Mouse (Mus musculus) mesoderm, embryonic 11.5 days (tissue): ENCODE data around the gene Gm49395.

Experiments used
- DNase-seq: peaks from one replicate; pipeline ENCODE4 v3.0.0-alpha.2; 2012; ENCODE audit warnings: low read depth, low spot score

Gm49395 gene

DNA sequence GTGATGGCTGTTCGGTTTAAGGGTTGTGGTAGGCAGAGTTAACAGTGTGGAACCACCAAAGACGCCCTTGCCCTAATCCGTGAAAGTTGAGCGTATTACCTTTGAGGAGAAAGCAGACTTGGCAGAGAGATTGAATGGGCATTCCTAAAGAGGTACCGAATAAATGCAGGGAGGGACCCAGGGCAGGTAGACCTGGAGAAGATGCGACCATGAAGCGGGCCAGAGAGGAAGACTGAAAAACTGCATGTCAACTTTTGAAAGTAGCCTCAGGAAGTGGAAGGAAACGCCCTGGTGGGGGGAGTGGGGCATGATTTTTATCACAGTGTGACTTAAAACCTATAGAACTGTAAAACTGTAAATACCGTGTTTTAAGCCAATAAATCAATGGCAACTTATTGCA is 2.3 kb downstream of the Gm49395 start:
- no peak for DNase-seq

DNA sequence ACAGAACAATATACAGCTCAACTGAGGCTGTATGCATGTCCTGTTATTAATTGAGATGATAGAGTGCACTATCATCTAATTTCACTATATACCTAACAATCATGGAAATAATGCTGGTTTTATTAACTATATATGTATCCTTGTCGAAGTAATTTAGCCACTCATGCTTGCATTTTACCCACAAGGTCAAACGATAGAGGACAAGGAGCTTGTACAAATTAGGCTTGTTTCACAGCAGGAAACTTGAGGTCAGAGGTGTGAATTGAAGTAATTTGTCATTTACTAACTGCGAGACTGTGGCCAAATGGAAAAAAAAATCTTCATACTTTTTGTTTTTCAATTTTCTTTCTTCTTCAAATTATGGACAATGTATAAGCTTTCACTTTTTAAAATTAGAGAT is 3.5 kb downstream of the Gm49395 start:
- no peak for DNase-seq

DNA sequence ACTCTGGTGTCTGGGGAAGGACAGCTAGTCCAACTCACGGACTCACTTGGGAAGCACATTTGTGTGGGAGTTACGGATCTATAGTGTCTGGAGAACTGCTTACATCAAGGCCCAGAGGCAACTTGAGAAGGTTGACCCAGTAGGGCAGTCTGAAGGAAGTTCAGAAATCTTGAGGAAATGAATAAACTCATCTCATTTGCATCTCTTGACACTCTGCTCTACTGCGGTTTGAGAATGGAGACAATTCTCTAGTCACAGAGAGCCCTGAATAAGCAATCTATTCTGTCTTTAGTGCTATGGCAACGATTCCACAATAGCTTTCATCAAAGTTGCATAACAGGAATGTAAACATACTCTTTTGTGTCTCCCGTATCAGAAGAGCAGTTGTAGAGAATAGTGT is 4.8 kb downstream of the Gm49395 start:
- DNase-seq: no peak

DNA sequence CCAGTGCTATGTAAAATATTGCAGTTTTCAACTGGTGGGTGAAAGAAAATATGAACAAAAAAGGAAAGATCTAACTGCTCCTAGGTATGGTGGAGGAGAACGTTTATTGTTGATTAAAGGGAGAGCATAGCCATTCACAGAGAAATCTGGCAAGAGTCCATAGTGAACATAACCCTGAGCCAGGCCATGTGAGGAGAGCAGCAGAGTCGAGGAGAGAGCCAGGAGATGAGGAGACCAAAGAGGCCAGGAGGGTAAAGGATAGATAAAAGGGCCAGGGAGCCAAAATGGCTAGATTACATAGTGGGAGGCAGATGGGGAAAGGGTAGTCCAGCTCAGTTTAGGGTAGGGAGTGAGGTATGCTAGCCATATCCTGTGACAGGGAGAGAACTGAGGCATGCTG is 5.5 kb downstream of the Gm49395 start:
- no peak for DNase-seq

DNA sequence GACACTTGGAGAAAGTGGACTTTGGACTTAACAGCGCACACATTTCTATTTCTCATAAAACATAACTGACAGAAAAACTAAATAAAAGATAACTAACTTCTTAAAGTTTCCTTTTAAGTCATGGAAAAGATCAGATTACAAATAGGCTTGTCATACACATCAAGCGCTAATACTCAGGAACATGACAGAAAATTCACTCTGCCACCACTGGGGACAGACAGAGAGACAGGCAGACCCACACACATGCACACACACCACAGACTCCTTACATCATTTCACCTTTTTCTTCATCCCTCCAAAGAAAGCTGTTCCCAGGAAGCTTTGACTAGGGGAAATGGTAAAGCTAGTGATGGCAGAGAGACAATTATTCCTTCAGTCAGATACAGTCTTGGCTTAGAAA is 6.3 kb downstream of the Gm49395 start:
- no peak for DNase-seq

DNA sequence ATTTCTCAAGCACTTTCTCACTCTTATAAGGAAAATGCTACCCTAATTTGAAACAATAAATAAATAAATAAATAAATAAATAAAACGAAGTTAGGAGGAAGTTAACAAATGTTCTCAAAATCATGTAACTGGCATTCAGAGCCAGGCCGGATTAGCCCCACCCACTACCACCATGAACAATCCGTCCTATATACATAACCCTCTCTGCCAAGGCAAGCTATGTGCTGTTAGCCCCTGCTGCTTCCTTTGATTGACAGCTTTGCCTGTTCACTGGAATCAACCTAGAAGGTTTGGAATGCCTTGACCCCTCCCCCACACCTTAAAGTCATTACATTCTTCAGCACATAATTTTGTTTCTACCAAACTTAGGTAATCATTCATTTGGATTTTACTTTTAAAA is 10.2 kb downstream of the Gm49395 start:
- DNase-seq: peak; percentile 34

DNA sequence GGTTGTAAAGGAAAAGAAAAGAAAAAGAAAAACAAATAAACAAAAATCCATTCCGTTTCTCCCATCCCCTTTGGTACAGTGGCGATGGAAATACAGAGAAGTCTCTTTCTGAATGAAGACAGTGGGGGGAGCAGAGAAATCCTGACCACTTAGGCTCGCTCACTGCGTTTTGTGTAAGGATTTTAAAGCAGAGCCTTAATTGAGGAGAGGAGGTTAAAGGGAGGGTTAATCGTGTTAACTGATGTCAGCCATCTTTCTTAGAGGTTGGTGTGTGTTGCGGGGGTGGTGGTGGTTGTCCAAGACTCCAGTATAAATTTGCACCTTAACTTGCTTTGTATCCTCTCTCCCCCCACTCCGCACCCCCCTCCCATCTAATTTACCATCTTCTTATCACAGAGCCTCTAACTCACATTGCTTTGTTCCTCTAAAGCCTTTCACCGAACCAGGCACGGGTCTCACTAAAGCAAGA is 10.7 kb downstream of the Gm49395 start:
- no peak for DNase-seq

DNA sequence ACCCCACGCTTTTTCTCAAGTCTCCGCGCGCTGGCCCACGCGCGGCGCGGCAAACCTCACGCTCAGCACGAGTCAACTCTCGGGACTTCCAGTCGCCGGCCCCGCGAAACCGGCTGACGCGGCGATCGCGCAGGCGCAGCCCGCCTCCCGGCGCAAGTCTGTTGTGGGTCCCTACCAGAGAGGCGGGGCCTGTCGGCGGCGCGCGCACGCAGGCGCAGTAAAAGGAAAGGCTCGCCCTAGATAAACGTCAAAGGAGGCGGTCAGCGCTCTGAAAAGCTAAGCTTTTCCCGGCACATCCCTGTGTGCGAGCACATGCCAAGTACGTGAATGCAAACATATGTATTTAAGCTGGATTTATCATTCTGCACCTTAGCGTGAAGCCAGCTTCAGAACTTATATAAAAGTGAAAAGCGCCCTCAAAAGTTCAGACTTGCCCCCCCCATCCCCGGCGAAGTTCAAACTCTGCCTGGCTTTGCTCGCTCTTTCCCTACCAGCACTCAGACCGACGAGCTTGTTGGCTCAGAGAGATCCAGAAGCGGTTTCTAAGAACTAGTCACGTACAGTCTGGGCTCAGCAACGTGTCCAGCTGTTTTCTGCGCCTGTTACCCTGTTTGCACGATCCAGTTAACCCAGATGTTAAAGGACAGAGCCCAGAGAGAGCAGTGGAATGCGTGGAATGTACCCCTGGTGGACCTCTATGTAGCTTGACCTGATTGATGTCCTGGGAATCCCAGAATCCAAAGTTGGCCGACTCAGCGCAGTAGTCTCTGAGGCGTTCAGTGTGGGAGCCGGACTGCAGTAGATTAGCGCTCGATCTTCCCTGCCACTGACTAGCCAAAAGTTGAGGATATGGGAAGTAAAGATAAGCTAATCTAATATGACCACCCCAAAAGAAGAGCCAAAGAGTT is 11.4 kb downstream of the Gm49395 start, which contains the start of gene Pelo:
Gene Pelo (minus strand): TSS at position 118 of the 908 bp plus-strand sequence.
- peak; percentile 93 for DNase-seq

DNA sequence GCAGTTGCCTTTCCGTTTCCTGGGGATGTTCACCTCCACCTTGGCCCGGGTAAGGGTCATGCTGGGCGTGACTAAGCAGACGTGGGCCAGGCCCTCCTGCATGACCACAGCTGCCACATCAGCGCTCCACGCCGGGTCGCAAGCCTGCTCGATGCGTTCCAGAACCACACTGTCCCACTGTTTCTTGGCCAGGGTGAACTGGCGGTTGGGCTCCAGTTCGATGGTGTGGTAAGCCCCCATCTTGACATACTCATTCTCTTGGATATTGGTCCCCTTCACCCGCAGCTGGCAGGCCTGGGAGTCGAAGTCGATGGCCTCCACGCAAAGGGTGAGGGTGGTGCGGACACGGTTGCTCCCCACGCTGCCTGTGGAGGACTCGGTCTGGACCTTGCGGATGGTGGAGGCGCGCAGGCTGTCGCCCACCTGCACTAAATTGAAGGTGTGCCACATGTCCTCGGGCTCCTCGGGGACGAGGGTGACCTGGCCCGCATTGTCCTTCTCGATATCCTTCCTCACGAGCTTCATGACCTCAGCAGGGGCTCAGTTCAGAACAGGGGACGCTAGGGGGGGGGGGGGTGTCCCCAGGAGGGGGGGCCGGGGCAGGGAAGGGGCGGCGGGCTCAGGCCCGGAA is 12.2 kb downstream of the Gm49395 start:
- DNase-seq: peak; percentile 31

DNA sequence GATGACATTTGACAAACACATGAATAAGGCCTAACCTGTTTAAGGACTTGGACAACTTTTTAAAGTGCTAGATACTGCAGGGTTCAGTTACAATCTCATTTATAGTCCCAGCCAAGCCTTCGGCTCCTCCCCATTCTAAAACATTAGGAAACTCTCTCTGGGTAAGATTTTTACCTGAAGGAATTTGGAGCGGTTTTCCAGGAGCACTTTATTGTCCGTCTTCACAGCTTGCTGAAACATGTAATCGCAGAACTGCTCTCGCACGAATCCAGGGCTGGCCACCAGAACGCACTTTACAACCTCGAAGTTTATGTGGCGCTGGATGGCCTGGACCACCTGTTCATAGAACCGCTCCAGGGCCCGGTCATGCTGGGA is 12.7 kb downstream of the Gm49395 start:
- DNase-seq: no peak

DNA sequence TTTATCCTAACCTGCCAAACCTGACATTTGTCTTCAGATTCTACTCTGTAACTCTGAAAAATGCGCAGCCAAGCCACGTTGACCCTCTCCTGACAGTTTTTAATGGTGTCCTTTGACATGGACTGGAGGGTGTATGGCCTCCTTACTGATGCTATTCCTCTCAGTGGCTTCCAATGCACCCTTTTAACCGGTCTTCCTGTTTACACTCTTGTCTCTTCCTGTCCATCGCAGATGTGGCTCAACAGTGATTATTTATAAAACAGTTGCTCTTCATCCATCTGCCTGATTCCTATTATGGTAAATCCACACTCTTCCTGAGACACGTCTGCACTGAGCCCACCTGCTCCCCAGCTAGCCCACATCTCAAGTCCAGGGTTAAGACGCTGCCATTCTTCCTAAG is 15.7 kb downstream of the Gm49395 start:
- DNase-seq: no peak

DNA sequence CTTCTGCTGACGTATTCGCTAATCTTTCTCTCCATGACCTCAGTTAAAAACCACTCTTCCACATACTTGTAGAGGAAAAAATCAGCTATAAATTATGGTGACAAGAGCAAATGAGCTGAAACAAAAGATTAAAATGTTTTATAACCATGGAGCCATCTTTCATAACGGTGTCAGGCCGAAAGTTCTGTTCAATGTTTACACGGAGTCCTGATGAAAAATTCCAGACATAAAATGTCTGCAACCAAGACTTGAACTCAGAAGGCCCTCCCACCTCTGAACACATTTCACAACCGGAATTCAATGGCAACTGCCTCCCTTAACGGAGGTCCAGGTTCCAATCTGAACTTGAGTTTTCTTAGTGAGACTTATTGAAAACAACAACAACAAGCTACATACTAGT is 19.4 kb downstream of the Gm49395 start:
- DNase-seq: no peak

DNA sequence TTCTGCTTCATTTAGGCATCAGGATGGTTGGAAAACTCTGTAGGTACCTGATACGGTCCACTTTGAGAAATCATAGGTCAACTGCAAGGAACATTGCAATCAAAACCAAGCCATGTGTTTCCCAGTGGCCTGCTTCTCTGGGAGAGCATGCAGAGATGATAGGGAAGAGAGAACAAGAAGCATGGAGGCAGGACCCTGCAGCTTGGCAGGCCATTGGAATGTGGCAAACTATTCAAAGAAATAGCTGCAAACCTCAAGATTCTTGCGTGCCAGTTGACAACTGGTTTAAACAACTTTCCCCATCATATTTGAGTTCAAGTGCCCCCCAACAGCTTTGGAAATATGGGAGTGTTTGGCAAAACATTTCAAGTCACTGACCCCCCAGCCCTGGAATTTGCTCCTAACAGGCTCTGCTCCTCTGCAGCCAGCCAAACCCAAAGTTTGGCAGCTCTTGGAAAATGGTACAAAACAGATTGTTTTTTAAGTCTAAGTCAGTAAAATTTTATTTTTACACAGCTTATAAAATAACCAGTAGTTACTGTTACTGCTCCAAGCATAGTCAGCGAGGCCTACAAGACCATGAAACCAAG is 21.6 kb downstream of the Gm49395 start:
- no peak for DNase-seq

DNA sequence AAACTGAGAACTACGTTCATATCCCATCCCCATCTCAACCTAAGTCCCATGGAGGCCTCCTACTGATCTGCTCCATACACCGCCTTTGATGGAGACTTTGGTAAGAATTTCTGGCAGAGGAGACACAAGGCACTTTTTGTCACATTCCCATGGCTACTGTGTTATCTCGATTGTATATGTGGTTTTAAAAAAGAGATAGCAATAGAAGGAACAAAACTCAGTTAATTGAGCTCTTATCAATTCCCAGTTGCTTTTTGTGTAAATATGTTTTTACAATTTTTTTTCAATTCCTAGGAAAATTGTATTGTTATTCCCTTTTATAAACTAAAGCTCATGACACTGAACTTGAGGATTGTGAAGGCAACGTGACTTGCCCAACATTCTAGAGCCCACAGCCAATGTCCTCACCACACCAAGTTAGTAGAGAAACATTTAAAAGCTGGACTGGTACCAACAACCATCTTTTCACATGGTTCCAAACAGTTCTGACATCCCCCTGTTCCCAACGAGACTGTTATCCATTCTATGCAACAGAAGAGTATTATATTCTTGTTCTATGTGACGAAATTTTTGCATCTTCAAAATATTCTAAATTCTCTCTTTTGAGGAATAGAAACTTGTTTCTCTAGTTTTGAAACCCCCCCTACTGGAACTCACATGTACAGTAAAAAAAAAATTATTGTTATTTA is 22.6 kb downstream of the Gm49395 start:
- no peak for DNase-seq

DNA sequence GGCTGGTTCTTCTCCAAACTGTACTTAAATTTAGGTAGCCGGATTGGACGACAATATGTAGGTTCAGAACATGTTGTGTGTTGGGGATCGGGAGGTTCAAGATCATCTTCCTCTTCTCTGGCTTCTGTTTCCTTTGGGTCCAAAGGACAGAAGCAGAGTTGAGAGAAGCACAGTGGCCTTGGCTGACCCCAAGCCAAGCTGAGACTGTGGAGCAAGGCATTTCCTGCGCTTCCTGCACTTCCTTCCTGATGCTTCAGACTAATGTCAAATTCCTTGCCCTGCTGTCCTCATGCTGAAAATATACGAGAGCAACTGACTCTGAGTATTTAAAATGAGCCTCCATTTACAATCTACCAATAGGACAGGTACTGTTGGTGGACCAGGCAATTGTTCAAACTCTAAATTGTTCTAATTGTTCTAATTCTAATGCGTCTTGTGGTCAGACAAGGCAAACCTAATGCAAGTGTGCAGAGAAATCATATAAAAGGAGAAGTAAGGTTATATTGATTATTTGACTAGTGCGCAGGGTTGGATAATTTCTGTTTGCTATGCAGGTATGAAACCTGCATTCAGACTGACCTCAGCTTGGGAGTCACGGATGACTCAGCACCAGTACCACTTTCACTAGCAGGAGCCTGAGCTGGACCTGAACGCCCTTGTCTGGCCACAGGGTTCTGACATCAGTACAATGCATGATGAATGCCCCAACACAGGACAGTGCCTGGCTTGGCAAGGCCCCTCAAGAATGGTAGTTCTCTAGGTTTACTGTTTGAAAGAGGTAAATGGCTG is 24.2 kb downstream of the Gm49395 start:
- no peak for DNase-seq

DNA sequence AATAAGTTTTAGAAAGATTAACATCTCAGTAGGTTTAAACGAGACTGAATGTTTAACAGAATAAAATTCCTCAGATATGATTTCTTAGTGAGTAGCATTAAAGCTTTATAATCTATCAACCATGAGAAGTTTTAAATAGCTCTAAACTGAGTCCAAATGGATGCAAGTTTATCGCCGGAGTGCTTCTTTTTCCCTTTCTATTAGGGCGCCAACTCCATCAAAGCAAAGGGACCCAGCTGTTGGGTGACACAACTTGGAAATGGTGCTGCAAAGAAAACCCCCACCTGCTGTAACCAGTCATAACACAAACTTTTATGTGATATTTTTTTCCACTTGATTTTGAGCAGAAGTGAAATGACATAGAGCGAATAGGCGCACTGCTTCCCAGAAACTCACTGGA is 29.3 kb downstream of the Gm49395 start:
- DNase-seq: no peak

DNA sequence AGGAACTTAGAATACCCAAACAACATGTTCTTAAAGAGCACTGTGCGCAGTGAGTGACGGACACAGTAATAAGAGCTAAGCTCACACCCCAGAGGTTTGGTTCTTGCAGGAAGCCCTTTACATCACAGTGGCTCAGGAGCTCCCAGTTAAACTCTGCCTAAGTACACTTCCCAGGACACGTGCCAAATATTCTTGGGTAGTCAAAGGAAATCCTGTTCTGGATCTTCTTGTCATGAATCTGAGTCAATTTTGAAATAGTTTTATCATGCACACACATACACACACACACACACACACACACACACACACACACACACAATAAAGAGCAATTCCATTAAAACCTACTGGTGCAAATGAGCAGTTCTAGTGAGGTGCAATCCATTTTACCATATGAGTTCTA is 30.3 kb downstream of the Gm49395 start:
- DNase-seq: no peak

DNA sequence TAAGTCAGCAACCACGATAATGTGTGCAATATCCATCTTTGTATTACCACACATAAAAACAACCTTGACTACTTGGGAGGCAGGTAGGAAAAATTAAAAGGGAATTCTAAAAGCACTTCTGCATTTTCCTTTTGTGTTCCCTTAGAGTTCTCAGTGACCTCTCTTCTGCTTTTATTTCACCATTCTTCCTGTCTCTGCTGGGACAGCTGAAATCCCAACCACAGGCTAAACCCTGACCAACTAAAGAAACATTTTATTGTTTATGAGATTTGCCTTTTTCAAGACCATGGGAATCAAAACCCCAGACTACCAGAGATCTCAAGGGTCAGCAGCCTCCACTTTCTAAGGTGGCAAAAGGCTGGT is 33.8 kb downstream of the Gm49395 start:
- DNase-seq: no peak

DNA sequence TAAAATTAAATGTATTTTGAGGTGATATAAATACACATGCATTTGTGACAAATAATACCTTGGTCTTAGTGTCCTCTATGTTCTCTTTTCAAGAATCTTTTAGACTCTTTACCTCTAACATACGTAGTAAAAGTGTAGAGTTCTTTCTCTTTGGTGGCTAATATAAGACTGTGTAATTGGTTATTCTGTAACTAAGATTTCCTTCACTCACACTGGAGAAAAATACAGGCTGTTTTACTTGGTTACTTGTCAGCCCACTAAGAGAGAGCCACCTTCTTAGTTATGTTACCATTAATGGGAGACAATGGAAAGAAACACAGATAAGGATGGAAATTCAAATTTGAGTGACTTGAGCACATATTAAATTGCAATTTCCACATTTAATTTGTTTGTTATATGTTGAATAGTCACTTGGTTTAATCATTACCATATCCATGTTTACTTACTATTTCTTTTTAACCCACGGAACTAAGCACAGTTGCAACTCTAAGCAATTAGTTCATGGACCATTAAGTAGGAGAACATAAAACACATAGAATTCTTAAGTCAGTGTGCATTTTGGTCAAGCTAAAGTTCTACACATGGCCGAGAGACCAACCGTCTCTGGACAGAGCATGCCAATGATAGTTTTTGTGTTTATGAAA is 34.3 kb downstream of the Gm49395 start:
- no peak for DNase-seq

DNA sequence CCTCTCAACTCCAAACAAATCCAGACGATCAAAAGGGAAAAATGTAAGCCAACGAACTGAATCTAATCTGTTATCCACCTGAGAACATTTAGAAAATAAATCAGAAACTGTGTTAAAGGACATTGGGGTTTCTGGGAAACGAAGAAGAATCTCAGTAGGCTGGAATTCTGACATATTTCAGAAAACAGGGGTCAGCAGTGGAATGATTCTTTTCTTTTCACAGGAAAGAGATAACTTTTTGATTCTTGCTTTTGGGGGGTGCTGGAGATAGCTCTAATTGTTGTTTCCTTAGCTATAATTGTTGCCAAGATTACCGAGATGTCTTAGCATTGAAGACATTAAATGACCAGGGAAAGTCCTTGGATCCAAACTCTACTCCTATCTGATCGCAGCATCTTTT is 44.2 kb downstream of the Gm49395 start:
- DNase-seq: no peak

DNA sequence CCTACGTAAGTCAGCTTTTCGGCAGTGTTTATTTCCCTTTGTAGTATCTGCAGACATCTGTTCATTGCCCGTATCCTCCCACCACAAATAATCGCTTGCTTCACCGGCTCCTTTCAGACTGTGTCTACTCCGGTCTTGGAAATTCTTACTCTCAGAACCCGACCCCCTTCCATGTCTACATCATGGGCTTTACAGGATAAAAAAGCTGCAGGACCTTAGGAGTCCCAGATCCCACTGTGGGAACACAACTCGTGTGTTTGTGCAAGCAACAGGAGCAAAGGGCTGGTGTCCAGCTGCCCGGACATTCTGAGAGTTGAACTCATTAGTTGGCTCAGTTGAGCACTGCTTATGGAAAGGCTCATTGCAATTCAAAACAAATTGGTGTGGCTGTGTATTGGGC is 46.9 kb downstream of the Gm49395 start:
- peak; percentile 34 for DNase-seq
